Comparison of ENCODE assay signal across 10 mouse cellular contexts in genomic region chr17:14372324-14373145, GRCm38 (mm10).
DNase-seq lines count a peak whose midpoint lies in the region; ATAC-seq and TF ChIP-seq lines count a peak whose summit lies in the region.
"Had no signal": no experiment of that assay in that cellular context is flagged by ENCODE, and none has a peak within 500 bp of the region (broad histone marks: within the 10 kb centered on the region; RNA-seq: fewer than 3 reads in every experiment).

No protein-coding gene starts in this region.

- TF ChIP-seq POLR2A in brain, embryonic 14.5 days (IDR thresholded peaks at IDR 0.05; ENCODE audit: borderline replicate concordance, extremely low read depth, insufficient read depth, insufficient read length, poor library complexity, severe bottlenecking): no peak

- TF ChIP-seq CTCF in brain, embryonic 14.5 days (IDR thresholded peaks at IDR 0.05; ENCODE audit: borderline replicate concordance, extremely low read depth, insufficient read depth, insufficient read length): no peak

- DNase-seq in brain, embryonic 14.5 days (ENCODE audit: low read depth): peak; percentile 70
- peak; percentile 87 to 91 for DNase-seq in cerebellum, postnatal 10 days
- DNase-seq in kidney, adult 9 months: peak; percentile 19
- DNase-seq in right cerebral cortex, adult 2 months (ENCODE audit: low spot score in 2 of 2): peak; percentile 18 to 32
- DNase-seq in heart, postnatal 25 days (ENCODE audit: low spot score): no peak
- no peak for DNase-seq in liver, embryonic 11.5 days (ENCODE audit: low spot score)

- no peak overlapping the region for H3K4me2 ChIP-seq in limb, embryonic 15.5 days
- no peak overlapping the region for H3K4me2 ChIP-seq in liver, embryonic 11.5 days

- 56% methylated on average over 25 of the region's 25 CpGs for WGBS in limb, embryonic 15.5 days
- 79% methylated on average over 25 of the region's 25 CpGs for WGBS in liver, embryonic 11.5 days

- H3K9me3 ChIP-seq in limb, embryonic 15.5 days: no peaks in the 10 kb centered on the region
- no peaks in the 10 kb centered on the region for H3K9me3 ChIP-seq in liver, embryonic 11.5 days (ENCODE audit: control insufficient read depth, low read length)

- peaks cover 15% of the 10 kb centered on the region for H3K4me1 ChIP-seq in limb, embryonic 15.5 days
- no peaks in the 10 kb centered on the region for H3K4me1 ChIP-seq in liver, embryonic 11.5 days (replicated peaks; ENCODE audit: control insufficient read depth, insufficient read depth, low read length)

- H3K36me3 ChIP-seq in limb, embryonic 15.5 days: 0 out of 2 replicates have a peak, but pooled peaks cover 5% of the 10 kb centered on the region
- no peaks in the 10 kb centered on the region for H3K36me3 ChIP-seq in liver, embryonic 11.5 days (ENCODE audit: control insufficient read depth, insufficient read depth, low read length)

- no peaks in the 10 kb centered on the region for H3K27me3 ChIP-seq in limb, embryonic 15.5 days
- H3K27me3 ChIP-seq in liver, embryonic 11.5 days (replicated peaks; ENCODE audit: control insufficient read depth, insufficient read depth, low read length): no peaks in the 10 kb centered on the region
- H3K27me3 ChIP-seq: Patski had no signal

- intact Hi-C loops in heart, postnatal 25 days (cut with DNase I): no loop called here

- no peak overlapping the region for H3K27ac ChIP-seq in limb, embryonic 15.5 days
- H3K27ac ChIP-seq in liver, embryonic 11.5 days (ENCODE audit: low read depth, low read length): no peak overlapping the region
- H3K27ac ChIP-seq: macrophage had no signal

- no peak overlapping the region for H3K9ac ChIP-seq in limb, embryonic 15.5 days
- no peak overlapping the region for H3K9ac ChIP-seq in liver, embryonic 11.5 days (ENCODE audit: low read depth, low read length)

- H3K4me3 ChIP-seq in limb, embryonic 15.5 days: no peak overlapping the region
- H3K4me3 ChIP-seq in liver, embryonic 11.5 days (ENCODE audit: low read depth, low read length): no peak overlapping the region

- ATAC-seq in limb, embryonic 15.5 days (ENCODE audit: insufficient number of reproducible peaks, low FRiP score, low TSS enrichment, low read depth): peak; percentile 50; the same call in 1 of the 2 replicates
- ATAC-seq in erythroid progenitor cell, adult 5-6 weeks (replicated peaks; ENCODE audit: low FRiP score, poor library complexity, severe bottlenecking): no peak
- ATAC-seq in liver, embryonic 11.5 days (replicated peaks; ENCODE audit: low FRiP score): no peak

Comparison
In these comparisons a context has a peak if more than half of its experiments do, and no peak if none do; other contexts are left out.
1. DNase-seq: peak in brain, embryonic 14.5 days (single experiment), cerebellum, postnatal 10 days (2 of 2), kidney, adult 9 months (single experiment) and right cerebral cortex, adult 2 months (2 of 2); none in heart, postnatal 25 days (single experiment) and liver, embryonic 11.5 days (single experiment).